Mouse (Mus musculus) hindbrain, embryonic 16.5 days (tissue): ENCODE results near the gene Ppp3cb. TPM values are rescaled to one million over a fixed set of nuclear protein-coding genes. Genes with fewer than 3 reads are reported as not detected.
"Not testable (repeated sequence)": the region's sequence is repeated elsewhere in the genome, so short reads cannot be mapped to it uniquely, and the experiment has no call there.

Experiments
- ATAC-seq: fragments of 200-750 bp; cut with Nextera tagmentation; 2 replicates; pipeline ENCODE4 v1.8.0; 2017; ENCODE audit warnings: moderate TSS enrichment, moderate library complexity
- H3K27ac ChIP-seq: fragments of 300-500 bp; sonication (generic); 2 replicates; pipeline ENCODE4 v1.5.1; 2014; ENCODE audit warnings: low read depth, mild to moderate bottlenecking, control low read depth, low read length, moderate library complexity
- H3K27me3 ChIP-seq: fragments of 300-500 bp; sonication (generic); replicated peaks from 2 replicates; pipeline ENCODE4 v1.6.1; 2014; ENCODE audit warnings: low read length; ENCODE audit not compliant: control insufficient read depth, insufficient read depth
- H3K36me3 ChIP-seq: fragments of 300-500 bp; sonication (generic); 2 replicates; pipeline ENCODE4 v1.6.1; 2014; ENCODE audit warnings: mild to moderate bottlenecking, low read length, moderate library complexity, mixed read lengths; ENCODE audit not compliant: control insufficient read depth, insufficient read depth
- H3K4me1 ChIP-seq: fragments of 300-500 bp; sonication (generic); 2 replicates; pipeline ENCODE4 v1.6.1; 2014; ENCODE audit warnings: low read depth, low read length; ENCODE audit not compliant: control insufficient read depth, insufficient read depth
- H3K4me2 ChIP-seq: fragments of 300-500 bp; sonication (generic); 2 replicates; pipeline ENCODE4 v1.6.1; 2014; ENCODE audit warnings: mild to moderate bottlenecking, low read length, control low read depth, moderate library complexity
- H3K4me3 ChIP-seq: fragments of 300-500 bp; sonication (generic); 2 replicates; pipeline ENCODE4 v1.5.1; 2014; ENCODE audit warnings: mild to moderate bottlenecking, low read length, control low read depth, moderate library complexity
- H3K9ac ChIP-seq: fragments of 300-500 bp; sonication (generic); 2 replicates; pipeline ENCODE4 v1.6.1; 2014; ENCODE audit warnings: low read depth, mild to moderate bottlenecking, control low read depth, low read length, moderate library complexity
- H3K9me3 ChIP-seq: fragments of 300-500 bp; sonication (generic); 2 replicates; pipeline ENCODE4 v1.6.1; 2014; ENCODE audit warnings: mild to moderate bottlenecking, low read length, moderate library complexity; ENCODE audit not compliant: control insufficient read depth
- WGBS: fragments of 180-500 bp; shearing (Covaris S2); extraction: QIAGEN DNeasy Blood & Tissue Kit; methylation state at CpG from one replicate; pipeline ENCODE4 v1.1.7; 2014; 5-methylcytosine and 5-hydroxymethylcytosine counted together
- polyA plus RNA-seq: library from polyadenylated mRNA; unstranded; fragments of >200 nt; fragmentation: Nextera tagmentation; extraction: Ambion mirVana; gene quantifications from 2 replicates; pipeline ENCODE4 v1.2.1, GENCODE M21; 2015

The Ppp3cb gene
- polyA plus RNA-seq = 67.1 and 87.0 TPM in 2 replicates

GRCm38 (mm10) chr14:20546415-20546814, at the start of gene Ppp3cb:
Gene Ppp3cb, minus strand, starts transcription at chr14:20546573.
- Histone ChIP-seq H3K9ac (peak within 1 kb of the TSS; percentile 96), H3K9me3 (no peaks in the 10 kb centered on the region), H3K4me2 (peak within 1 kb of the TSS; percentile 66), H3K27ac (peak within 1 kb of the TSS; percentile 99), H3K4me1 (peaks cover 14% of the 10 kb centered on the region), H3K4me3 (peak within 1 kb of the TSS; percentile 95), H3K36me3 (peaks cover 8% of the 10 kb centered on the region), H3K27me3 (no peaks in the 10 kb centered on the region)
- WGBS = under 1% methylated on average over 28 of the region's 29 CpGs
- peak; percentile 95 for ATAC-seq

GRCm38 (mm10) chr14:20595781-20596180, 49.4 kb upstream of the Ppp3cb start:
- 0 out of 2 replicates have a peak overlapping the region, but pooled peaks have one; percentile 44 for H3K27ac ChIP-seq
- ATAC-seq = peak; percentile 69
- H3K27me3 ChIP-seq = no peaks in the 10 kb centered on the region
- no peak overlapping the region for H3K9ac ChIP-seq
- H3K9me3 ChIP-seq = no peaks in the 10 kb centered on the region
- H3K4me1 ChIP-seq = no peaks in the 10 kb centered on the region; the same call in 1 of the 2 replicates
- 23% methylated on average over 3 of the region's 3 CpGs for WGBS
- no peaks in the 10 kb centered on the region for H3K36me3 ChIP-seq
- no peak overlapping the region for H3K4me2 ChIP-seq
- no peak overlapping the region for H3K4me3 ChIP-seq

GRCm38 (mm10) chr14:20587458-20587857, 41.1 kb upstream of the Ppp3cb start:
- H3K27ac ChIP-seq = no peak overlapping the region
- no peak overlapping the region for H3K4me3 ChIP-seq
- WGBS = 94% methylated on average over 5 of the region's 5 CpGs
- H3K4me1 ChIP-seq = no peaks in the 10 kb centered on the region
- no peak overlapping the region for H3K4me2 ChIP-seq
- no peaks in the 10 kb centered on the region for H3K9me3 ChIP-seq
- peaks cover 8% of the 10 kb centered on the region for H3K36me3 ChIP-seq
- no peak overlapping the region for H3K9ac ChIP-seq
- no peak for ATAC-seq
- H3K27me3 ChIP-seq = no peaks in the 10 kb centered on the region

GRCm38 (mm10) chr14:20578822-20579407, 32.5 kb upstream of the Ppp3cb start:
- H3K9me3 ChIP-seq = no peaks in the 10 kb centered on the region
- no peak overlapping the region for H3K4me3 ChIP-seq
- no peaks in the 10 kb centered on the region for H3K27me3 ChIP-seq
- no peak overlapping the region for H3K4me2 ChIP-seq
- H3K36me3 ChIP-seq = 0 out of 2 replicates have a peak, but pooled peaks cover 8% of the 10 kb centered on the region
- H3K27ac ChIP-seq = no peak overlapping the region
- 70% methylated on average over 6 of the region's 6 CpGs for WGBS
- H3K9ac ChIP-seq = no peak overlapping the region
- no peaks in the 10 kb centered on the region for H3K4me1 ChIP-seq
- no peak for ATAC-seq

- WGBS = 55% methylated on average over 7 of the region's 7 CpGs
- no peak overlapping the region for H3K4me2 ChIP-seq
- no peaks in the 10 kb centered on the region for H3K27me3 ChIP-seq
- H3K4me3 ChIP-seq = no peak overlapping the region
- H3K36me3 ChIP-seq = peaks cover 4% of the 10 kb centered on the region; the same call in 1 of the 2 replicates
- H3K4me1 ChIP-seq = no peaks in the 10 kb centered on the region
- no peak overlapping the region for H3K27ac ChIP-seq
- H3K9me3 ChIP-seq = no peaks in the 10 kb centered on the region
- H3K9ac ChIP-seq = no peak overlapping the region
- 0 out of 2 replicates have a peak, but pooled peaks have one; percentile 61 for ATAC-seq
These were observed 29.8 kb upstream of the Ppp3cb start for GRCm38 (mm10) chr14:20576179-20576578.

- H3K27ac ChIP-seq, H3K9ac ChIP-seq, H3K27me3 ChIP-seq, H3K4me1 ChIP-seq, ATAC-seq, H3K36me3 ChIP-seq, H3K4me2 ChIP-seq, H3K4me3 ChIP-seq, H3K9me3 ChIP-seq: not testable (repeated sequence)
- WGBS = 93% methylated on average over 3 of the region's 3 CpGs
These were observed 26.8 kb upstream of the Ppp3cb start for GRCm38 (mm10) chr14:20573196-20573595.

GRCm38 (mm10) chr14:20565256-20566021, 19.1 kb upstream of the Ppp3cb start:
- H3K27me3 ChIP-seq = no peaks in the 10 kb centered on the region
- H3K4me1 ChIP-seq = no peaks in the 10 kb centered on the region
- H3K9me3 ChIP-seq = no peaks in the 10 kb centered on the region
- H3K4me3 ChIP-seq = no peak overlapping the region
- ATAC-seq = no peak
- no peak overlapping the region for H3K9ac ChIP-seq
- no peak overlapping the region for H3K4me2 ChIP-seq
- no peak overlapping the region for H3K27ac ChIP-seq
- peaks cover 27% of the 10 kb centered on the region for H3K36me3 ChIP-seq
- WGBS = 81% methylated on average over 9 of the region's 9 CpGs

- Histone ChIP-seq H3K36me3 (peaks cover 30% of the 10 kb centered on the region), H3K9ac (no peak overlapping the region), H3K9me3 (no peaks in the 10 kb centered on the region), H3K4me2 (no peak overlapping the region), H3K27ac (no peak overlapping the region), H3K27me3 (no peaks in the 10 kb centered on the region), H3K4me1 (no peaks in the 10 kb centered on the region), H3K4me3 (no peak overlapping the region)
- ATAC-seq = no peak
- WGBS = 73% methylated on average over 12 of the region's 12 CpGs
These were observed 18.3 kb upstream of the Ppp3cb start for GRCm38 (mm10) chr14:20564692-20565091.

GRCm38 (mm10) chr14:20561897-20562296, 15.5 kb upstream of the Ppp3cb start:
- H3K27me3 ChIP-seq = no peaks in the 10 kb centered on the region
- H3K4me2 ChIP-seq = no peak overlapping the region
- H3K4me3 ChIP-seq = no peak overlapping the region
- no peak for ATAC-seq
- H3K9ac ChIP-seq = no peak overlapping the region
- H3K27ac ChIP-seq = no peak overlapping the region
- H3K36me3 ChIP-seq = peaks cover 35% of the 10 kb centered on the region
- WGBS = 94% methylated on average over 5 of the region's 5 CpGs
- no peaks in the 10 kb centered on the region for H3K4me1 ChIP-seq
- H3K9me3 ChIP-seq = no peaks in the 10 kb centered on the region
